In the genomic region with DNA sequence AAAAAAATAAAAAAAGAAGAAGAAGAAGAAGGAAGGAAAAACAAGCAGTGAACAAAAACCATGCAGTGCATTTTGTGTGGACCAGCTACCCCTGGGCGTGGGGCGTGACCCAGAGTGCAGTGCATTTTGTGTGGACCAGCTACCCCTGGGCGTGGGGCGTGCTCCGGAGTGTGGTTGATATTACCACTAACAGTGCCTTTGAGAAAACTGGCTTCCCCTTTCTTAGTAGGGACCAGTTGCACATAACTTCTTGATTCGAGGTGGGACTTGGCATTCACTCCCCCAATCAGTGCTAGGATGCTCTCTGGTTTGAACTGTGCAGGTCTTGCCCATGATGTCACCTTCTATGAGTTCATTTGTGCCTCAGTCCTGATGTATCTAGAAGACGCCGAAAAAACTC, we compare ENCODE assay signal across 27 mouse cellular contexts.
"Had no signal": no experiment of that assay in that cellular context is flagged by ENCODE, and none has a peak within 500 bp of the region (broad histone marks: within the 10 kb centered on the region; RNA-seq: fewer than 3 reads in every experiment).

No protein-coding gene starts in this region.

- H3K4me2 ChIP-seq: heart, embryonic 11.5 days; heart, embryonic 13.5 days; heart, embryonic 15.5 days; hindbrain, embryonic 13.5 days; hindbrain, embryonic 15.5 days; limb, embryonic 12.5 days; liver, embryonic 11.5 days; liver, embryonic 13.5 days; liver, embryonic 15.5 days had no signal

- ATAC-seq: hindbrain, postnatal 0 days; intestine, embryonic 16.5 days; liver, postnatal 0 days had no signal

- H3K4me3 ChIP-seq: heart, adult 2 months; heart, embryonic 13.5 days; heart, embryonic 15.5 days; hindbrain, embryonic 10.5 days; hindbrain, embryonic 13.5 days; hindbrain, embryonic 15.5 days; layer of hippocampus, adult 2 months; left cerebral cortex, adult 2 months; limb, embryonic 10.5 days; limb, embryonic 12.5 days; liver, embryonic 13.5 days; liver, embryonic 15.5 days had no signal

- H3K27ac ChIP-seq: heart, adult 2 months; heart, embryonic 13.5 days; heart, embryonic 15.5 days; hindbrain, embryonic 10.5 days; hindbrain, embryonic 13.5 days; hindbrain, embryonic 15.5 days; hindbrain, postnatal 0 days; layer of hippocampus, adult 2 months; left cerebral cortex, adult 2 months; limb, embryonic 10.5 days; limb, embryonic 12.5 days; liver, embryonic 13.5 days; liver, embryonic 15.5 days had no signal

- H3K4me1 ChIP-seq: hindbrain, embryonic 10.5 days; hindbrain, embryonic 13.5 days; hindbrain, embryonic 15.5 days; limb, embryonic 10.5 days; limb, embryonic 12.5 days had no signal

- DNase-seq: gastrocnemius, postnatal 10 days; gastrocnemius, postnatal 25 days; heart, adult 2 months; heart, postnatal 14 days; heart, postnatal 36 days; kidney, adult 18-20 months; kidney, adult 8-10 months; kidney, postnatal 10 days; kidney, postnatal 25 days; kidney, postnatal 4 days; liver; liver, embryonic 13.5 days; liver, postnatal 0 days had no signal

- H3K9me3 ChIP-seq: heart, embryonic 13.5 days; heart, embryonic 15.5 days; hindbrain, embryonic 10.5 days; hindbrain, embryonic 13.5 days; hindbrain, embryonic 15.5 days; limb, embryonic 10.5 days; limb, embryonic 12.5 days; liver, embryonic 13.5 days; liver, embryonic 15.5 days had no signal

- H3K27me3 ChIP-seq: heart, embryonic 13.5 days; heart, embryonic 15.5 days; hindbrain, embryonic 13.5 days; hindbrain, embryonic 15.5 days; limb, embryonic 12.5 days; liver, embryonic 13.5 days; liver, embryonic 15.5 days had no signal

- H3K9ac ChIP-seq: heart, embryonic 13.5 days; heart, embryonic 15.5 days; hindbrain, embryonic 13.5 days; hindbrain, embryonic 15.5 days; limb, embryonic 12.5 days; liver, embryonic 13.5 days; liver, embryonic 15.5 days; liver, postnatal 0 days had no signal

- H3K36me3 ChIP-seq: hindbrain, embryonic 13.5 days; hindbrain, embryonic 15.5 days; liver, embryonic 15.5 days had no signal
